16 mouse cellular contexts compared by ENCODE assay signal in genomic region chr11:20485371-20485770, GRCm38 (mm10).
"Had no signal": no experiment of that assay in that cellular context is flagged by ENCODE, and none has a peak within 500 bp of the region (broad histone marks: within the 10 kb centered on the region; RNA-seq: fewer than 3 reads in every experiment).

No protein-coding gene starts in this region.

- DNase-seq: heart, postnatal 10 days; heart, postnatal 14 days; heart, postnatal 36 days; heart, postnatal 4 days; kidney, adult 11 months; kidney, adult 18-20 months; kidney, adult 2 months; kidney, adult 8-10 months; kidney, adult 9 months; kidney, postnatal 10 days; kidney, postnatal 14 days; kidney, postnatal 25 days; kidney, postnatal 36 days; kidney, postnatal 4 days; layer of hippocampus, adult 9-11 months; layer of hippocampus, postnatal 36 days had no signal
